Mouse (Mus musculus) thymus, adult 2 months (tissue): ENCODE data around the gene Gltpd2.

Experiments
- CTCF ChIP-seq: fragments of 200-500 bp; IDR thresholded peaks from 2 replicates; pipeline ENCODE4 v1.5.1; 2012; ENCODE audit warnings: mild to moderate bottlenecking, control low read depth, low read length, moderate library complexity, borderline replicate concordance; ENCODE audit not compliant: control insufficient read depth, poor library complexity, insufficient read depth; ENCODE audit errors: extremely low read depth
- POLR2A ChIP-seq: fragments of 200-500 bp; IDR thresholded peaks from 2 replicates; pipeline ENCODE4 v1.6.1; 2012; ENCODE audit warnings: mild to moderate bottlenecking, low read length, control low read depth, moderate library complexity; ENCODE audit not compliant: control insufficient read depth, poor library complexity, insufficient read depth; ENCODE audit errors: extremely low read depth

- no peak for TF ChIP-seq POLR2A
- TF ChIP-seq CTCF: no peak
Observed at GRCm38 (mm10) chr11:70512709-70513342, 6.2 kb upstream of the Gltpd2 start.
